ENCODE assay signal across 12 mouse cellular contexts in the genomic region with DNA sequence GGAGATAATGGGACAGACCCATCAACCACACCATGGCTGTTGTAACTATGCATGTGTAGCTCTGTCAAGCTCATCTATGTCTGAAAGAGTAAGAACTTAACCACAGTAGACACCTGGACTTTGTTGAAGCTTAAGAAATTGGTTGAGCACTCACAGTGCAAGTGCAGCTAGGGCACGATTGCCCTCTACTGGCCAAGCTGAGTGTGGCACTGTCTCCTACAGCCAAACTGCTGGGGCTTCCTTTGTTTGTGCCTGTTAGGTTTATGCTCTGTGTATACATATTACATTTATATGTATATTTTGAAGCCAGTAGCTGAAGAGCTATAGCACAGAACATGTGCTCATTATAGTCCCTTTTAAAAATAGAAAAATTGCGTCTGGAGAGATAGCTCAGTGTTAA. TPM values are rescaled to one million over a fixed set of nuclear protein-coding genes. Genes with fewer than 3 reads are reported as not detected.
DNase-seq lines count a peak whose midpoint lies in the region; ATAC-seq and TF ChIP-seq lines count a peak whose summit lies in the region.
"Not testable (repeated sequence)": the region's sequence is repeated elsewhere in the genome, so short reads cannot be mapped to it uniquely, and the experiment has no call there.
"Had no signal": no experiment of that assay in that cellular context is flagged by ENCODE, and none has a peak within 500 bp of the region (broad histone marks: within the 10 kb centered on the region; RNA-seq: fewer than 3 reads in every experiment).

No protein-coding gene starts in this region.

- not testable (repeated sequence) for H3K27ac ChIP-seq in ES-E14 (ENCODE audit: insufficient read depth, low read depth, low read length, poor library complexity, severe bottlenecking); embryonic facial prominence, embryonic 14.5 days (replicated peaks; ENCODE audit: low read depth, low read length); hindbrain, embryonic 11.5 days (ENCODE audit: low read depth, low read length); olfactory bulb, adult 2 months (ENCODE audit: insufficient read depth, low read depth, low read length)

- H3K27me3 ChIP-seq in embryonic facial prominence, embryonic 14.5 days (replicated peaks; ENCODE audit: control insufficient read depth, insufficient read depth, low read length); hindbrain, embryonic 11.5 days (ENCODE audit: control insufficient read depth, insufficient read depth, low read length): not testable (repeated sequence)

- WGBS in embryonic facial prominence, embryonic 14.5 days = 17% methylated on average over 2 of the region's 2 CpGs
- 21% methylated on average over 2 of the region's 2 CpGs for WGBS in hindbrain, embryonic 11.5 days
- WGBS in olfactory bulb, adult 2 months = 28% methylated on average over 2 of the region's 2 CpGs

- H3K4me1 ChIP-seq in ES-E14 (ENCODE audit: control insufficient read depth in 2 of 2, insufficient read depth in 2 of 2, low read length in 2 of 2, poor library complexity in 1 of 2); embryonic facial prominence, embryonic 14.5 days (ENCODE audit: control insufficient read depth, insufficient read depth, low read length); hindbrain, embryonic 11.5 days (replicated peaks; ENCODE audit: control insufficient read depth, insufficient read depth, low read length); olfactory bulb, adult 2 months (ENCODE audit: control insufficient read depth, insufficient read depth, low read length): not testable (repeated sequence)

- in situ Hi-C loops in ES-E14 (cut with MboI; ENCODE audit: low sequenced_read_pairs in 2 of 2, unreplicated experiment in 2 of 2) = not testable (repeated sequence)

- TF ChIP-seq POLR2A in olfactory bulb, adult 2 months (IDR thresholded peaks at IDR 0.05; ENCODE audit: insufficient read depth, low read depth, low read length) = not testable (repeated sequence)

- DNase-seq in ES-E14 (ENCODE audit: low read depth, low spot score) = peak; percentile 22
- DNase-seq in brain, adult 2 months (ENCODE audit: low read depth, low spot score) = peak; percentile 31
- DNase-seq in embryonic facial prominence, embryonic 14.5 days (ENCODE audit: low spot score) = peak; percentile 13
- DNase-seq in hindbrain, embryonic 11.5 days (ENCODE audit: low spot score) = peak; percentile 69
- peak; percentile 34 for DNase-seq in layer of hippocampus, adult 11-12 months (ENCODE audit: low spot score)
- DNase-seq in liver = peak; percentile 21
- peak; percentile 55 for DNase-seq in urinary bladder, postnatal 14 days (ENCODE audit: low spot score)

- H3K4me3 ChIP-seq in ES-E14 (ENCODE audit: insufficient read depth in 1 of 2, low read depth in 1 of 2, low read length in 2 of 2, poor library complexity in 1 of 2, severe bottlenecking in 1 of 2); embryonic facial prominence, embryonic 14.5 days (ENCODE audit: low read depth, low read length); hindbrain, embryonic 11.5 days (ENCODE audit: low read depth, low read length); olfactory bulb, adult 2 months (ENCODE audit: insufficient read depth, low read depth, low read length): not testable (repeated sequence)

- ATAC-seq in embryonic facial prominence, embryonic 14.5 days (ENCODE audit: low read depth); hindbrain, embryonic 11.5 days (ENCODE audit: low FRiP score): not testable (repeated sequence)

- H3K4me2 ChIP-seq in embryonic facial prominence, embryonic 14.5 days (ENCODE audit: low read depth, low read length); hindbrain, embryonic 11.5 days (replicated peaks; ENCODE audit: low read depth, low read length): not testable (repeated sequence)

- H3K9me3 ChIP-seq in ES-E14 (ENCODE audit: control insufficient read depth, insufficient read depth, low read depth, low read length); embryonic facial prominence, embryonic 14.5 days (ENCODE audit: control insufficient read depth, low read length); hindbrain, embryonic 11.5 days (ENCODE audit: control insufficient read depth, low read length): not testable (repeated sequence)

- peak; percentile 32; the same call in 1 of the 2 replicates for TF ChIP-seq CTCF in olfactory bulb, adult 2 months (IDR thresholded peaks at IDR 0.05; ENCODE audit: insufficient read depth, low read depth, low read length)

- H3K9ac ChIP-seq in ES-E14 (ENCODE audit: insufficient read depth, low read depth, low read length, poor library complexity, severe bottlenecking); embryonic facial prominence, embryonic 14.5 days (ENCODE audit: low read depth, low read length); hindbrain, embryonic 11.5 days (ENCODE audit: low read depth, low read length): not testable (repeated sequence)

- H3K36me3 ChIP-seq in ES-E14 (ENCODE audit: control insufficient read depth, insufficient read depth, low read length, poor library complexity, severe bottlenecking); embryonic facial prominence, embryonic 14.5 days (ENCODE audit: control insufficient read depth, insufficient read depth, low read length); hindbrain, embryonic 11.5 days (ENCODE audit: control insufficient read depth, insufficient read depth, low read length): not testable (repeated sequence)

TF ChIP-seq in ES-E14, 5 proteins besides CTCF, POLR2A, EP300 and RAD21:
- peak; percentile 21; the same call in 1 of the 2 replicates for TF ChIP-seq ZC3H11A (IDR thresholded peaks at IDR 0.05; ENCODE audit: borderline replicate concordance, low read depth, low read length)
TF ChIP-seq in ES-E14: peak in this region for 1; not testable (repeated sequence) for 4.

RNA-seq across cellular contexts. Expression of a gene that starts 23.8 kb away (rescaled TPM):
- total RNA-seq in ES-E14 (2012; rRNA removed) = not detected in 2 replicates
- polyA plus RNA-seq in embryonic facial prominence, embryonic 14.5 days (2014; fragmentation: Nextera tagmentation; extraction: Ambion mirVana) = 0.43 TPM in 1 of 2 replicates, not detected in the other
- not detected in 2 replicates for polyA plus RNA-seq in hindbrain, embryonic 11.5 days (2014; fragmentation: Nextera tagmentation; extraction: Ambion mirVana)
- not detected in 2 replicates for polyA plus RNA-seq in olfactory bulb, adult 2 months (2012; ENCODE audit: insufficient read depth, insufficient read length, low replicate concordance, missing spikeins)
- polyA plus RNA-seq: forebrain, embryonic 15.5 days; inflammation-experienced regulatory T-cells, adult 6 months; liver, embryonic 12.5 days; midbrain, embryonic 16.5 days had no signal

RNA-seq across cellular contexts. Expression of a gene that starts 29.1 kb away (rescaled TPM):
- total RNA-seq in ES-E14 (2012; rRNA removed) = not detected in 2 replicates
- polyA plus RNA-seq in embryonic facial prominence, embryonic 14.5 days (2014; fragmentation: Nextera tagmentation; extraction: Ambion mirVana) = 0.95 TPM in 1 of 2 replicates, not detected in the other
- not detected in 2 replicates for polyA plus RNA-seq in hindbrain, embryonic 11.5 days (2014; fragmentation: Nextera tagmentation; extraction: Ambion mirVana)
- polyA plus RNA-seq in olfactory bulb, adult 2 months (2012; ENCODE audit: insufficient read depth, insufficient read length, low replicate concordance, missing spikeins) = not detected in 2 replicates
- polyA plus RNA-seq: forebrain, embryonic 15.5 days; inflammation-experienced regulatory T-cells, adult 6 months; liver, embryonic 12.5 days; midbrain, embryonic 16.5 days had no signal

Comparison
In these comparisons a context has a peak if more than half of its experiments do, and no peak if none do; other contexts are left out.
1. DNase-seq: peak in every context shown above with its lines; median percentile 69 in hindbrain, embryonic 11.5 days; 55 in urinary bladder, postnatal 14 days; 34 in layer of hippocampus, adult 11-12 months; 31 in brain, adult 2 months; 22 in ES-E14; 21 in liver; 13 in embryonic facial prominence, embryonic 14.5 days.